In genomic region chr7:18990601-18991295, GRCm38 (mm10) we compare ENCODE assay signal across 8 mouse cellular contexts. TPM values are rescaled to one million over a fixed set of nuclear protein-coding genes. Genes with fewer than 3 reads are reported as not detected.
DNase-seq lines count a peak whose midpoint lies in the region; ATAC-seq and TF ChIP-seq lines count a peak whose summit lies in the region.

Gene Mypop (plus strand): TSS chr7:18991245.

- TF ChIP-seq EP300 in ES-Bruce4 (IDR thresholded peaks at IDR 0.05; ENCODE audit: insufficient read depth, low read depth, low read length): 0 out of 2 replicates have a peak, but pooled peaks have one; percentile 10
- TF ChIP-seq EP300 in liver, postnatal 0 days (IDR thresholded peaks at IDR 0.05; ENCODE audit: low read depth): no peak

- no peaks in the 10 kb centered on the region for H3K4me1 ChIP-seq in ES-Bruce4 (ENCODE audit: control insufficient read depth, insufficient read depth, low read length)
- H3K4me1 ChIP-seq in forebrain, embryonic 13.5 days: peaks cover 19% of the 10 kb centered on the region
- peaks cover 16% of the 10 kb centered on the region for H3K4me1 ChIP-seq in liver, postnatal 0 days (ENCODE audit: insufficient read depth)
- peaks cover 15% of the 10 kb centered on the region for H3K4me1 ChIP-seq in neural tube, embryonic 14.5 days (ENCODE audit: control insufficient read depth, insufficient read depth, low read length)

- no peak for TF ChIP-seq POLR2A in ES-Bruce4 (IDR thresholded peaks at IDR 0.05; ENCODE audit: insufficient read depth, low read length)

- peak within 1 kb of the TSS; percentile 78 for H3K4me2 ChIP-seq in forebrain, embryonic 13.5 days
- peak within 1 kb of the TSS; percentile 78 for H3K4me2 ChIP-seq in liver, postnatal 0 days (ENCODE audit: low read depth, low read length)
- H3K4me2 ChIP-seq in neural tube, embryonic 14.5 days (ENCODE audit: low read depth, low read length): peak within 1 kb of the TSS; percentile 57

- no peaks in the 10 kb centered on the region for H3K36me3 ChIP-seq in ES-Bruce4 (ENCODE audit: control insufficient read depth, insufficient read depth, low read length, poor library complexity, severe bottlenecking)
- no peaks in the 10 kb centered on the region for H3K36me3 ChIP-seq in forebrain, embryonic 13.5 days (ENCODE audit: poor library complexity, severe bottlenecking)
- peaks cover 8% of the 10 kb centered on the region; the same call in 1 of the 2 replicates for H3K36me3 ChIP-seq in liver, postnatal 0 days (replicated peaks; ENCODE audit: insufficient read depth, low read length)
- no peaks in the 10 kb centered on the region for H3K36me3 ChIP-seq in neural tube, embryonic 14.5 days (ENCODE audit: control insufficient read depth, insufficient read depth, low read length)

- TF ChIP-seq CTCF in ES-Bruce4 (IDR thresholded peaks at IDR 0.05; ENCODE audit: low read depth, low read length): no peak
- no peak for TF ChIP-seq CTCF in liver, postnatal 0 days (IDR thresholded peaks at IDR 0.05; ENCODE audit: low read depth)

- under 1% methylated on average over 36 of the region's 37 CpGs for WGBS in forebrain, embryonic 13.5 days
- WGBS in large intestine, adult 2 months: under 1% methylated on average over 37 of the region's 37 CpGs
- 0% methylated on average over 36 of the region's 37 CpGs for WGBS in liver, postnatal 0 days (ENCODE audit: insufficient replicate concordance)
- WGBS in neural tube, embryonic 14.5 days: under 1% methylated on average over 36 of the region's 37 CpGs

- intact Hi-C loops in heart, postnatal 10 days (cut with DNase I): no loop called here

- H3K4me3 ChIP-seq in ES-Bruce4 (ENCODE audit: low read depth, low read length): peak within 1 kb of the TSS; percentile 70
- peak within 1 kb of the TSS; percentile 53 for H3K4me3 ChIP-seq in forebrain, embryonic 13.5 days
- H3K4me3 ChIP-seq in liver, postnatal 0 days (ENCODE audit: low read depth, low read length): peak within 1 kb of the TSS; percentile 45
- H3K4me3 ChIP-seq in neural tube, embryonic 14.5 days (ENCODE audit: low read depth, low read length): peak within 1 kb of the TSS; percentile 57

- peak; percentile 100 for DNase-seq in heart, postnatal 10 days
- DNase-seq in large intestine, adult 2 months (ENCODE audit: low read depth, low spot score): peak; percentile 100
- peak; percentile 96 for DNase-seq in liver, postnatal 0 days
- DNase-seq in testis, postnatal 10 days (ENCODE audit: low spot score): peak; percentile 99

- no peaks in the 10 kb centered on the region for H3K27me3 ChIP-seq in ES-Bruce4 (ENCODE audit: control insufficient read depth, insufficient read depth, low read length, poor library complexity, severe bottlenecking)
- H3K27me3 ChIP-seq in forebrain, embryonic 13.5 days: peaks cover 22% of the 10 kb centered on the region
- peaks cover 54% of the 10 kb centered on the region for H3K27me3 ChIP-seq in liver, postnatal 0 days (ENCODE audit: insufficient read depth, low read length)
- no peaks in the 10 kb centered on the region for H3K27me3 ChIP-seq in neural tube, embryonic 14.5 days (ENCODE audit: control insufficient read depth, insufficient read depth, low read length)

- no peaks in the 10 kb centered on the region for H3K9me3 ChIP-seq in ES-Bruce4 (replicated peaks; ENCODE audit: control insufficient read depth, insufficient read depth, low read length, poor library complexity, severe bottlenecking)
- no peaks in the 10 kb centered on the region for H3K9me3 ChIP-seq in forebrain, embryonic 13.5 days (replicated peaks)
- no peaks in the 10 kb centered on the region for H3K9me3 ChIP-seq in liver, postnatal 0 days (ENCODE audit: low read length)
- H3K9me3 ChIP-seq in neural tube, embryonic 14.5 days (ENCODE audit: control insufficient read depth, low read length): no peaks in the 10 kb centered on the region

- H3K27ac ChIP-seq in ES-Bruce4 (ENCODE audit: insufficient read depth, low read length): peak within 1 kb of the TSS; percentile 80
- H3K27ac ChIP-seq in forebrain, embryonic 13.5 days: peak within 1 kb of the TSS; percentile 96
- no peak within 1 kb of the TSS for H3K27ac ChIP-seq in liver, postnatal 0 days (ENCODE audit: low read depth)
- H3K27ac ChIP-seq in neural tube, embryonic 14.5 days (ENCODE audit: low read depth, low read length): peak within 1 kb of the TSS; percentile 84

- H3K9ac ChIP-seq in ES-Bruce4 (ENCODE audit: low read depth, poor library complexity, severe bottlenecking): peak within 1 kb of the TSS; percentile 47
- H3K9ac ChIP-seq in forebrain, embryonic 13.5 days: peak within 1 kb of the TSS; percentile 73
- 0 out of 2 replicates have a peak within 1 kb of the TSS, but pooled peaks have one; percentile 11 for H3K9ac ChIP-seq in liver, postnatal 0 days (replicated peaks)
- H3K9ac ChIP-seq in neural tube, embryonic 14.5 days (replicated peaks; ENCODE audit: low read depth, low read length): peak within 1 kb of the TSS; percentile 56

- peak; percentile 92 for ATAC-seq in cerebellum, adult (ENCODE audit: insufficient number of reproducible peaks, low FRiP score, low TSS enrichment)
- peak; percentile 96 for ATAC-seq in forebrain, embryonic 13.5 days
- ATAC-seq in liver, postnatal 0 days: peak; percentile 95
- peak; percentile 93 for ATAC-seq in neural tube, embryonic 14.5 days (ENCODE audit: low read depth)

RNA-seq across cellular contexts. Expression of gene Mypop, which starts in this region (rescaled TPM):
- 4.0 and 5.5 TPM in 2 replicates for polyA plus RNA-seq in ES-Bruce4 (2011; ENCODE audit: insufficient read depth, insufficient read length, low read depth, missing spikeins)
- polyA plus RNA-seq in forebrain, embryonic 13.5 days (2015; fragmentation: Nextera tagmentation; extraction: Ambion mirVana): 2.8 TPM in 2 replicates
- 1 to 10 TPM; 1.7 to 2.4 TPM for total RNA-seq in heart, postnatal 10 days (2021)
- polyA plus RNA-seq in large intestine, adult 2 months (2012; rRNA removed): 1.9 and 2.0 TPM in 2 replicates
- 0.39 and 0.55 TPM in 2 replicates for polyA plus RNA-seq in liver, postnatal 0 days (2015; fragmentation: Nextera tagmentation; extraction: Ambion mirVana)
- 6.0 and 6.9 TPM in 2 replicates for polyA plus RNA-seq in neural tube, embryonic 14.5 days (2014; fragmentation: Nextera tagmentation; extraction: Ambion mirVana)

Comparison
In these comparisons a context has a peak if more than half of its experiments do, and no peak if none do; other contexts are left out.
1. Peak in DNase-seq, ATAC-seq, H3K4me3 ChIP-seq, H3K9ac ChIP-seq and H3K4me2 ChIP-seq in liver, postnatal 0 days; RNA of the gene not detected or under 1 TPM.
2. H3K9ac ChIP-seq: peak in every context shown above with its lines; median percentile 73 in forebrain, embryonic 13.5 days; 56 in neural tube, embryonic 14.5 days; 47 in ES-Bruce4; 11 in liver, postnatal 0 days.